ENCODE assay signal across 21 mouse cellular contexts in genomic region chr3:154577895-154578294, GRCm38 (mm10). TPM values are rescaled to one million over a fixed set of nuclear protein-coding genes. Genes with fewer than 3 reads are reported as not detected.
DNase-seq lines count a peak whose midpoint lies in the region; ATAC-seq and TF ChIP-seq lines count a peak whose summit lies in the region.
"Had no signal": no experiment of that assay in that cellular context is flagged by ENCODE, and none has a peak within 500 bp of the region (broad histone marks: within the 10 kb centered on the region; RNA-seq: fewer than 3 reads in every experiment).

No protein-coding gene starts in this region.

- H3K36me3 ChIP-seq in forebrain, embryonic 11.5 days (ENCODE audit: control insufficient read depth, insufficient read depth, low read length): no peaks in the 10 kb centered on the region; the same call in 1 of the 2 replicates
- peaks cover 15% of the 10 kb centered on the region; the same call in 1 of the 2 replicates for H3K36me3 ChIP-seq in forebrain, postnatal 0 days (ENCODE audit: insufficient read depth)
- no peaks in the 10 kb centered on the region for H3K36me3 ChIP-seq in intestine, embryonic 16.5 days (ENCODE audit: control insufficient read depth, insufficient read depth, low read length)
- 0 out of 2 replicates have a peak, but pooled peaks cover 6% of the 10 kb centered on the region for H3K36me3 ChIP-seq in intestine, embryonic 15.5 days
- H3K36me3 ChIP-seq in liver, postnatal 0 days (replicated peaks; ENCODE audit: insufficient read depth, low read length): 0 out of 2 replicates have a peak, but pooled peaks cover 5% of the 10 kb centered on the region

- no peak overlapping the region for H3K4me3 ChIP-seq in forebrain, embryonic 11.5 days (ENCODE audit: low read depth, low read length)
- H3K4me3 ChIP-seq in forebrain, postnatal 0 days (ENCODE audit: low read depth, low read length): no peak overlapping the region
- H3K4me3 ChIP-seq in intestine, embryonic 16.5 days (ENCODE audit: low read length): no peak overlapping the region
- H3K4me3 ChIP-seq in intestine, embryonic 15.5 days (replicated peaks): no peak overlapping the region
- no peak overlapping the region for H3K4me3 ChIP-seq in liver, postnatal 0 days (ENCODE audit: low read depth, low read length)
- H3K4me3 ChIP-seq: heart, adult 2 months; hindbrain, embryonic 12.5 days; hindbrain, embryonic 15.5 days had no signal

- no peaks in the 10 kb centered on the region for H3K27me3 ChIP-seq in forebrain, embryonic 11.5 days (ENCODE audit: control insufficient read depth, insufficient read depth, low read length)
- H3K27me3 ChIP-seq in forebrain, postnatal 0 days (ENCODE audit: insufficient read depth, low read length): no peaks in the 10 kb centered on the region
- H3K27me3 ChIP-seq in intestine, embryonic 16.5 days (replicated peaks; ENCODE audit: control insufficient read depth, insufficient read depth, low read length): no peaks in the 10 kb centered on the region; the same call in 1 of the 2 replicates
- no peaks in the 10 kb centered on the region; the same call in 1 of the 2 replicates for H3K27me3 ChIP-seq in intestine, embryonic 15.5 days (replicated peaks)
- no peaks in the 10 kb centered on the region for H3K27me3 ChIP-seq in liver, postnatal 0 days (ENCODE audit: insufficient read depth, low read length)
- H3K27me3 ChIP-seq: hindbrain, embryonic 12.5 days; hindbrain, embryonic 15.5 days had no signal

- 95% methylated on average over 8 of the region's 8 CpGs for WGBS in forebrain, embryonic 11.5 days
- WGBS in forebrain, postnatal 0 days: 97% methylated on average over 8 of the region's 8 CpGs
- 95% methylated on average over 7 of the region's 8 CpGs for WGBS in intestine, embryonic 16.5 days
- WGBS in intestine, embryonic 15.5 days: 92% methylated on average over 8 of the region's 8 CpGs
- 82% methylated on average over 7 of the region's 8 CpGs for WGBS in liver, postnatal 0 days (ENCODE audit: insufficient replicate concordance)

- no peak for TF ChIP-seq EP300 in liver, postnatal 0 days (IDR thresholded peaks at IDR 0.05; ENCODE audit: low read depth)

- no peaks in the 10 kb centered on the region for H3K4me1 ChIP-seq in forebrain, embryonic 11.5 days (replicated peaks; ENCODE audit: control insufficient read depth, insufficient read depth, low read length)
- H3K4me1 ChIP-seq in forebrain, postnatal 0 days (ENCODE audit: insufficient read depth): no peaks in the 10 kb centered on the region
- H3K4me1 ChIP-seq in intestine, embryonic 16.5 days (ENCODE audit: control insufficient read depth, insufficient read depth, low read length): no peaks in the 10 kb centered on the region
- H3K4me1 ChIP-seq in intestine, embryonic 15.5 days (replicated peaks): no peaks in the 10 kb centered on the region
- no peaks in the 10 kb centered on the region for H3K4me1 ChIP-seq in liver, postnatal 0 days (ENCODE audit: insufficient read depth)
- H3K4me1 ChIP-seq: hindbrain, embryonic 12.5 days; hindbrain, embryonic 15.5 days had no signal

- no peak for TF ChIP-seq CTCF in forebrain, postnatal 0 days (IDR thresholded peaks at IDR 0.05; ENCODE audit: low read depth)
- no peak for TF ChIP-seq CTCF in liver, postnatal 0 days (IDR thresholded peaks at IDR 0.05; ENCODE audit: low read depth)

- peak; percentile 30 for DNase-seq in forebrain, embryonic 11.5 days (ENCODE audit: low spot score)
- no peak for DNase-seq in forebrain, postnatal 0 days
- DNase-seq in liver, postnatal 0 days: no peak
- no peak for DNase-seq in liver
- no peak for DNase-seq in ovary, adult 18-20 months (ENCODE audit: low spot score)
- DNase-seq: adrenal gland, adult 8-10 months; adrenal gland, postnatal 25 days; cerebellum, adult 11-12 months; cerebellum, adult 8-10 months; cerebellum, postnatal 10 days; cerebellum, postnatal 36 days; gastrocnemius, postnatal 25 days; heart, adult 2 months had no signal

- no peak overlapping the region for H3K9ac ChIP-seq in forebrain, embryonic 11.5 days (ENCODE audit: low read length)
- no peak overlapping the region for H3K9ac ChIP-seq in forebrain, postnatal 0 days
- H3K9ac ChIP-seq in intestine, embryonic 16.5 days (ENCODE audit: low read depth, low read length): no peak overlapping the region
- no peak overlapping the region for H3K9ac ChIP-seq in intestine, embryonic 15.5 days
- no peak overlapping the region for H3K9ac ChIP-seq in liver, postnatal 0 days (replicated peaks)
- H3K9ac ChIP-seq: hindbrain, embryonic 12.5 days; hindbrain, embryonic 15.5 days had no signal

- H3K4me2 ChIP-seq in forebrain, embryonic 11.5 days (ENCODE audit: low read depth, low read length, severe bottlenecking): no peak overlapping the region
- H3K4me2 ChIP-seq in forebrain, postnatal 0 days (ENCODE audit: low read depth): no peak overlapping the region
- no peak overlapping the region for H3K4me2 ChIP-seq in intestine, embryonic 16.5 days (ENCODE audit: low read depth, low read length)
- H3K4me2 ChIP-seq in intestine, embryonic 15.5 days (replicated peaks): no peak overlapping the region
- no peak overlapping the region for H3K4me2 ChIP-seq in liver, postnatal 0 days (ENCODE audit: low read depth, low read length)
- H3K4me2 ChIP-seq: heart, embryonic 11.5 days; hindbrain, embryonic 12.5 days; hindbrain, embryonic 15.5 days had no signal

- ATAC-seq in forebrain, embryonic 11.5 days (replicated peaks; ENCODE audit: low FRiP score): 0 out of 2 replicates have a peak, but pooled peaks have one; percentile 25
- ATAC-seq in forebrain, postnatal 0 days: no peak
- 0 out of 2 replicates have a peak, but pooled peaks have one; percentile 40 for ATAC-seq in intestine, embryonic 16.5 days
- no peak for ATAC-seq in intestine, embryonic 15.5 days
- peak; percentile 29 for ATAC-seq in liver, postnatal 0 days
- 0 out of 2 replicates have a peak, but pooled peaks have one; percentile 23 for ATAC-seq in megakaryocyte progenitor cell, adult 5-6 weeks (replicated peaks; ENCODE audit: poor library complexity)
- ATAC-seq: activated CD4-positive, CD25-positive, alpha-beta regulatory T cell, adult 4 months; forebrain, embryonic 14.5 days had no signal

- H3K27ac ChIP-seq in forebrain, embryonic 11.5 days (ENCODE audit: low read depth, low read length): no peak overlapping the region
- H3K27ac ChIP-seq in forebrain, postnatal 0 days (ENCODE audit: low read depth, low read length): no peak overlapping the region
- no peak overlapping the region for H3K27ac ChIP-seq in intestine, embryonic 16.5 days (ENCODE audit: low read length)
- no peak overlapping the region for H3K27ac ChIP-seq in intestine, embryonic 15.5 days
- H3K27ac ChIP-seq in liver, postnatal 0 days (ENCODE audit: low read depth): no peak overlapping the region
- H3K27ac ChIP-seq: heart, adult 2 months; hindbrain, embryonic 12.5 days; hindbrain, embryonic 15.5 days had no signal

- no peaks in the 10 kb centered on the region for H3K9me3 ChIP-seq in forebrain, embryonic 11.5 days (ENCODE audit: control insufficient read depth, low read length)
- H3K9me3 ChIP-seq in forebrain, postnatal 0 days (ENCODE audit: low read length): no peaks in the 10 kb centered on the region
- no peaks in the 10 kb centered on the region for H3K9me3 ChIP-seq in intestine, embryonic 16.5 days (ENCODE audit: control insufficient read depth, low read length)
- H3K9me3 ChIP-seq in intestine, embryonic 15.5 days: no peaks in the 10 kb centered on the region
- no peaks in the 10 kb centered on the region for H3K9me3 ChIP-seq in liver, postnatal 0 days (ENCODE audit: low read length)
- H3K9me3 ChIP-seq: hindbrain, embryonic 12.5 days; hindbrain, embryonic 15.5 days had no signal

RNA-seq across cellular contexts. Expression of gene Cryz, which starts 18.6 kb away (rescaled TPM):
- 20.5 and 20.6 TPM in 2 replicates for polyA plus RNA-seq in forebrain, embryonic 11.5 days (2014; fragmentation: Nextera tagmentation; extraction: Ambion mirVana)
- total RNA-seq in forebrain, postnatal 0 days (2014; rRNA removed): 11.6 and 15.0 TPM in 2 replicates
- 11.5 and 13.9 TPM in 2 replicates for polyA plus RNA-seq in forebrain, postnatal 0 days (2015; fragmentation: Nextera tagmentation; extraction: Ambion mirVana)
- polyA plus RNA-seq in intestine, embryonic 16.5 days (2015; fragmentation: Nextera tagmentation; extraction: Ambion mirVana): 36.5 and 43.3 TPM in 2 replicates
- 27.5 and 29.7 TPM in 2 replicates for polyA plus RNA-seq in intestine, embryonic 15.5 days (2015; fragmentation: Nextera tagmentation; extraction: Ambion mirVana)
- 27.5 and 27.9 TPM in 2 replicates for polyA plus RNA-seq in liver, postnatal 0 days (2015; fragmentation: Nextera tagmentation; extraction: Ambion mirVana)
- total RNA-seq in megakaryocyte progenitor cell, adult 5-6 weeks (2015): 3.2 and 6.1 TPM in 2 replicates
- total RNA-seq in megakaryocyte progenitor cell, adult 5-6 weeks (2017): 3.3 and 3.5 TPM in 2 replicates

RNA-seq across cellular contexts. Expression of gene Tyw3, which starts 19.0 kb away (rescaled TPM):
- polyA plus RNA-seq in forebrain, embryonic 11.5 days (2014; fragmentation: Nextera tagmentation; extraction: Ambion mirVana): 20.5 and 21.5 TPM in 2 replicates
- 13.8 and 13.9 TPM in 2 replicates for total RNA-seq in forebrain, postnatal 0 days (2014; rRNA removed)
- 8.1 and 8.5 TPM in 2 replicates for polyA plus RNA-seq in forebrain, postnatal 0 days (2015; fragmentation: Nextera tagmentation; extraction: Ambion mirVana)
- 8.3 and 10.1 TPM in 2 replicates for polyA plus RNA-seq in intestine, embryonic 16.5 days (2015; fragmentation: Nextera tagmentation; extraction: Ambion mirVana)
- polyA plus RNA-seq in intestine, embryonic 15.5 days (2015; fragmentation: Nextera tagmentation; extraction: Ambion mirVana): 10.9 and 11.4 TPM in 2 replicates
- 2.5 and 2.9 TPM in 2 replicates for polyA plus RNA-seq in liver, postnatal 0 days (2015; fragmentation: Nextera tagmentation; extraction: Ambion mirVana)
- total RNA-seq in megakaryocyte progenitor cell, adult 5-6 weeks (2015): 3.0 and 3.8 TPM in 2 replicates
- total RNA-seq in megakaryocyte progenitor cell, adult 5-6 weeks (2017): 2.4 and 6.7 TPM in 2 replicates

Comparison
In these comparisons a context has a peak if more than half of its experiments do, and no peak if none do; other contexts are left out.
1. ATAC-seq: peak in forebrain, embryonic 11.5 days (single experiment), intestine, embryonic 16.5 days (single experiment), liver, postnatal 0 days (single experiment) and megakaryocyte progenitor cell, adult 5-6 weeks (single experiment); none in forebrain, postnatal 0 days (single experiment) and intestine, embryonic 15.5 days (single experiment).